Mouse (Mus musculus): ENCODE data around the gene Jmjd1c.

DNA sequence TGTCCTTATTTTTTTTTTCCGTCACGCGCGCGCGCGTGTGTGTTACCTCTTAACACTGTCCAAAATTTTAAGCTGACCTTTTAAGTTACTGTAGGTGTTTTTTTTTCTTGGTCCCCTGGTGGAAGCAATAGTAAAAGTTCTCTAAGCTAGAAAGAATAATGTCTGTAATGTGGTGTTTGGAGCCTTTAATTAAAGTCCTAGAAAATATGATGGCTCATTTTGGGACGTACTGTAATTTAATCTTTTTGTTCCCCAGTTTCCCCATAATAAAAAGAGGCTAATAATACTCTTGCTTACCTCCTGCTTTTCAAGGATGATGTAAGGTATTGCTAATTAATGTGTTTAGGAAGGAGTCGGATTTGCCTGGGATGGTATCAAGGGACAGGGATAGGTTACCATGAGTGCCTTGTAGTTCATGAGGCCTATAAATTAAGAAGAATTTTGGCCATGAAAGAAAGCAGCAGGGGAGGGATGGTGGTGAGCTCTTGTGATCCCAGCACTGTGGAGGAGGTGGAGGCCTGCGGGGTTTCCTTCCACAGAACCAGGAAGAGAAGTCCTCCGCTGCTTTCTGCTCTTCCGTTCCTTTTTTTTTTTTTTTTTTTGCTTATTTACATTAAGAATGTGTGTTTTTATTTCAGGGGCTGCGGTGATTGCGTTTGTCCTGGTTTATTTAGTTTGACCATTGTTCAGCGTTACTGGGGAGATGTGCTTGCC lies 1.7 kb downstream of the Jmjd1c start:
- TF ChIP-seq POLR2A (IDR thresholded peaks at IDR 0.05; ENCODE audit: borderline replicate concordance, insufficient read depth, low read length) (no peak), CTCF (IDR thresholded peaks at IDR 0.05; ENCODE audit: borderline replicate concordance, insufficient read depth, low read depth, low read length) (no peak)

Measured in cerebellum, adult 2 months (tissue).